Mouse (Mus musculus) frontal cortex, postnatal 10 days (tissue): ENCODE results near the gene Asf1b.
A peak's percentile ranks its signal among the peaks of the same experiment; 100 is the strongest.
"Not testable (repeated sequence)": the region's sequence is repeated elsewhere in the genome, so short reads cannot be mapped to it uniquely, and the experiment has no call there.

Experiments used
- DNase-seq, 2 experiments: peaks; one replicate each; pipeline ENCODE4 v3.0.0; 2022; ENCODE audit warnings: low spot score in 2 of 2, mixed read lengths in 1 of 2

Asf1b gene

DNA sequence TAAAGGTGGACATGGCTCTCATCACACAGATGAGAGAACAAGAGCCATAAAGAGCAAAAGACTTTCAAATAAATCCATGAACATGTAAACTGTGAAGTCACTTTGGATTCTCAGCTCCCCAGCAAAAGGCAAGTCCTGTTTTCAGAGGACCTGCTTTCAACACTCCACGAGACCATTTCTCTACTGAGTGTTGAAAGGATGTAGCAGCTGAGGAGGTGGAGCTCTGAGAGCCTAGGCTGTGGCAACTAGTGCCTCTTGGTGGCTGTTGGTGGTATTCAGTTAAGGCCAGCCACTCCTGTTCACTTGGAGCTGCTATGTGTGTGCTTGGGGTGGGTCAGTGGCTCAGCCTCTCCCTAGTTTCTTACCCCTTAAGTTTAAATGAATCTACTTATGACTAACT is 1.5 kb downstream of the Asf1b start:
- DNase-seq: no peak

DNA sequence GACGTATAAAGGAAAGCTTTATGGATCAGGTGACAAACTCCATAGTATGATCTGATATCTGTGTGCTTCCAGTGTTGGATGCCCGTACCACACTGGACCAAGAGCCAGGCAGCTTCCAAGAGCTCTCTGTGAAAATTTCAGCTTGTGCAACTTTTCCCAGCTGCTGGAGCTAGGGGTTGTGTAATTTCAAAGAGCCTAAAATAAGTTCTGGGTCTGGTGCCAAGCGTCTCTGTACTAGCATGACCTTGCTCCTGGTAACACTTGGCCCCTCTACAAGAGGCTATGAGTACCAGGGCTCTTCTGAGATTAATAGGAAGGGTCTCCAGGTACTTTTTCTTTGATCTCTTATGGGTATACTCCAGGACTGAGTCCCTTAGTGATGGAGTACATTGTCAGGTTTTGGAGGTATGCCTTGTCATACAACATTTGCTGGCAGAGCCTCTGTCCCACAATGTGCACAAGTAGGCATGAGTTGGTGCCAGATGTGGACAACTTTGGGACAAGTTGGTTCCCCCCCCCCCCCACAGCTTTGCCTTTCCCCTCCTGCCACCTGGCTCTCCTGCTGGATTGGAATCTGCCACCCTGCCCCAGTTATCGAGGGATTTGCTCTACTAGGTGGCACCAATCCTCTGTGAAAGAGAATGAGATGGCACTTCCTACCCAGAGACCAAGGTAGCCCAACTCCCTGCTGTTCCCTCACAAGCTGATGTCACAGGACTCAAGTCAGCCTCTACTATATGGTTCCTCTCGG is 8.9 kb downstream of the Asf1b start:
- DNase-seq: no peak

DNA sequence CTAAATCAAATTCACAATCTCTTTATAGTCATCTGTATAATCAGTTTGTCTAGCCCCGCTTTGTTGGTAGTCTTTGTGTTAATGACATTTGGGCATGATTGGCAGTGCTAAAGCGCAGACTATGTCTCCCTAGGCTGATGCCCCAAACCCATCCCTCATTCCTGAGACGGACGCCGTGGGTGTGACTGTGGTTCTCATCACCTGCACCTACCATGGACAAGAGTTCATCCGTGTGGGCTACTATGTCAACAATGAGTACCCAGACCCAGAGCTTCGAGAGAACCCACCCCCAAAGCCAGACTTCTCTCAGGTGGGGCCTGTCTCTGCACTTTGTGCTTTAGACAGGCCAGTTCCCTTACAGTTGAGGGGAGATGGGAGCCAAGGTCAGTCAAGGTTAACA is 12.4 kb downstream of the Asf1b start:
- DNase-seq: no peak

DNA sequence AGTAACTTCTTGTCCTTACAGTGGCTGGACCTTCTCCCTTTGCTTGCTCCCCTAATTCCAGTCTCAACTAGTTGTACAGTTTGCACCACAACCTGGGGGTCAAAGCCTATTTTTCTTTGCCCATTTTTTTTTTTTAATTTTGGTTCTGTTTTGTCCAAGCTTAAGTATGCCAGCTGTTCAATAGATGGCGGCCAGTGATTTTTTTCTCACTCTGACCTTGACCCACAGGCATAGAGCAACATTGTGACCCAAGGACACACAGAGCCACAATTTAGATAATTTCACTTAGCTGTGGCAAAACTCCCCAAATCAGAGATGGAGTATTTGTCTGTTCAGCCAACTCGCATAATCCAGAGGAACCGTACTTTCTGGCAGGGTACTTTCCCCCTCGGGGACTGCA is 15.8 kb downstream of the Asf1b start:
- no peak for DNase-seq

DNA sequence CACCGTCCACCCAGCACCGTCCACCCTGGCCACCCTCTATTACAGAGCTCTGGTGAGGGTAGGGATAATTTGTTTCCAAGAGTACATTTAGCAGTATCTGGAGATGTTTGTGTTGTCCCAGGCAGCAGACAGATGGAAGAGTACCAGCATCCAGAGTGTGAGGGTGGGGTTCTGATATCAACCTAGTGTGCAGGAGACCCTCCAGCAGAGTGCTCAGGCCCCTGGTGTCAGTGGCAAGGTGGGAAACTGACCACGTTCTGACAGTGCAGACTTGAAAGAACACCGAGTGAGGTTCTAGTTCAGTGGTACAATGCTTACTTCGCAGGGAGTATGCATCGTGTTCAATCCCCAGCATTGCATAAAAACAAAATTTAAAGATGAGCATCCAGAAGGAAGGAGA is 16.4 kb downstream of the Asf1b start:
- DNase-seq: no peak

DNA sequence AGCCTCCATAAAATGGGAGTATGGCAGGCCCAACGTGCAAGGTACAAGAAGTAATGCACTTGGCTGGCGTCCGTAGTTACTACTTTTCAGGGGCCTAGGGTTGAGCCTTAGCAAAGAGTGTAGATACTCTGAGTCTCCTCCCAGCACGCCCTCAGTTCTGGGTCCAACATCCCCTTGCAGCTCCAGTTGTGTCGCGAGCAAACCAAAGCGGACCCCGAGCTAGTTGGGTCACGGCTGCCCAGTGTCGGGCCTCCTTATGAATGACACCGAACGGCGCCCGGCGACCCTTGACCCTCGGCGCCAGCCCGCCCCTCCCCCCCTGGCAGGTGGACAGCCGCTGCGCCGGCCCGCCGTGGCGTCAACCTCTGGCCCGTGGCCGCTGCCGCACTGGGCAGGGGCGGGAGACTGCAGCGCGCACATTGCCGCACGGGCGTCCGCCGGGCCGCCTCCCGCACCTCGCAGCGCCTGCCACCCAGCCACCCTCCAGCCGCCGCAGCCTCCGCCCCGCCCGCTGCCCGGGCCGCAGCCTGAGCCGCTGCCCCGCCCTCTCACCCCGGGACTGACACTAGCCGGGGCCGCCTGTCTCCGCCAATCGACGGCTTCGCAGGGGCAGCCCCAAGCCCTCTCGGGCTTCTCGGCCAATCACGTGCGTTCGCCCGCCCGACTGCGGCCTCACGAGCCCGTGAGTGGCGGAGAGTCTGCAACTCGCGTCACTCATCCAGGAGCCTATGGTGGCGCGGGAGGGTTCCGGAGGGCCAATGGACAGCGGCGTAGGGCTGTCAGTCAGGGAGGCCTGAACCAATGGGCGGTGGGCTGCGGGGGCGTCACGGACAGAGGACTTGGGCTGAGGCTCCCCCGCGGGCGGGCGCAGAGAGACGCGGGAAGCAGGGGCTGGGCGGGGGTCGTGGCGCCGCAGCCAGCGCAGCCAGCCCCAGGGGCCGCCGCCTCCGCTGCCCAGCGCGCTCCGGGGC is 17.1 kb downstream of the Asf1b start, which contains the start of gene Prkaca:
Gene Prkaca, plus strand, starts transcription at position 844 of the 971 bp plus-strand sequence.
- peak; percentile 99 for DNase-seq

DNA sequence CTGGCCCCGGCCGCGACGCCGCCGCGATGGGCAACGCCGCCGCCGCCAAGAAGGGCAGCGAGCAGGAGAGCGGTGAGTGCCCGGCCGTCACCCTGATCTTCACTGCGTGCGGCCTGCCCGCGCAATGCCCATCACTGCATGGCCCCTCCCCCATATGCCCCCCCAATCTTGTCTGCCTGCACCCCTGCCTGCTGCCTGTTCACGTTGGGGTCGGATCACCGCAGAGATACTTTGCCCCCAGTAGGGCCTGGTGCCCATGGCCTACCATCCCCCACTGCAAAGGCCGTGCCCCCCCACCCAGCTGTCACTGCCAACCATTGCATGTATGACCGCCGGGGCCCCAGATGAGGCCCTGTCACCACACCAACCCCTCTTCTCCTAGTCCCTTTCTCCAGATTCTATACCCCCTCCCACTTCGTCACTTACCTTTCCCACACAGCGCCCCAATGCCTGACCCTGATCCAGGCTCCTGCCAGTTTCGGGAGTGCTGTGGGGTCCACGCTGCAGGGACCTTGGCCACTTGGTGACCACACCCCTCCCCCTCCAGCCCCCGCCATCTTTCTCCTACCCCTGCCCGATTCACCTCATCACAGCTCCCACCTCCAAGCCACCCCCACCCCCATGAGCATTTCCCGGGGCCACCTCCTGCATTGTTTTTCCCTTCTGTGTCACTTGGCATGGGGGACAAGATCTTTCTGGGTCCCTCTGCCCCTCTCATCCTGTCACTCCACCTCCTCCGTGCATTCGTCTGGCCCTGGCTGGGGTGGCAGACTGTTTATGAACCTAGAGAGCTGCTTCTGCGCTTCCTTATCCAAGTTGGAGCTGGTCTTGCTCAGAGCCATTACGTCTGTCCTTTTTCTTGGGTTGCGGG is 18.1 kb downstream of the Asf1b start:
- no peak for DNase-seq

DNA sequence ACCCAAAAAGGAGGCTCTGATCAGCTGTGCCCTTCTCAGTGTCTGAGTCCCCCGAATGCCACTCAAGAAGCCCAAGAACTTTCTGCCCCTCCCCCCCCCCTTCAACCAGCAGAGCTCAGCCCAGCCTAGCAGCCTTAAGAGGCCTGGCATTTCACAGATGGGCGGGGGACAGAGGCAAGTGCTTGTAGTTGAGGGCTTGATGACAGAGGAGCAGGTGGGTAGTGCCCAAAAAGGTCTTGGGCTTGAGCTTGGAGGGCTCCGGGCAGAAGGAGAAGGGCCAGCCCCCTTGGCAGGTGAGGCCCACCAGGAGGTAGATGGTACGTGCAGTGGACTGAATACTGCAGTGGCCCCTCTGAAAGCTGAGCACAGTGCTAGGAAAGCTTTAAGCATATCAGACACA is 19.2 kb downstream of the Asf1b start:
- no peak for DNase-seq

DNA sequence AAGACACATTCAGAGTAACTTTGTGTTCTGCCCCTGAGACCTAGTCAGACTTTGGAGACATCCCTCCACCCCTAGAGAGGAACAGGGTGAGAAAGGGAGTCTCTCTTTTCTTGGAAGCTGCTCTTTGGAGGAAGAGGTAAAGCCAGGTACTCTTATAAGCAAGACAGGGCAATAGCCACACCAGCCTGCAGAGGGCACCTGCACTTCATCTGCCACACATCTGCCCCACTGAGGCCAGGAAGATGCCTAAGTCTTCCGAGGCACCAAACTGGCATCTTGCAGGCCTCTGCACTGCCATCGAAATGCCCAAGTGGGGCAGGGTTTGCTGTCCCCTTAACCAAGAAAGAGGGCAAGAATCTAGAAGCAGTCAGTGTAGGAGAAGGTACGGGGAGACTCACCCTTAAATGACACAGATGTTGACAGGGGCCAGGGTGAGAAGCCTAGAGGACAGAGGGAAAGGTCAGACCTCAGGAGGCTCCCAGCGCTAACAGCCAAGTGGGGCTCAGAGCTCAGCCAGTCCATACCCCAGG is 20.9 kb downstream of the Asf1b start:
- no peak for DNase-seq

DNA sequence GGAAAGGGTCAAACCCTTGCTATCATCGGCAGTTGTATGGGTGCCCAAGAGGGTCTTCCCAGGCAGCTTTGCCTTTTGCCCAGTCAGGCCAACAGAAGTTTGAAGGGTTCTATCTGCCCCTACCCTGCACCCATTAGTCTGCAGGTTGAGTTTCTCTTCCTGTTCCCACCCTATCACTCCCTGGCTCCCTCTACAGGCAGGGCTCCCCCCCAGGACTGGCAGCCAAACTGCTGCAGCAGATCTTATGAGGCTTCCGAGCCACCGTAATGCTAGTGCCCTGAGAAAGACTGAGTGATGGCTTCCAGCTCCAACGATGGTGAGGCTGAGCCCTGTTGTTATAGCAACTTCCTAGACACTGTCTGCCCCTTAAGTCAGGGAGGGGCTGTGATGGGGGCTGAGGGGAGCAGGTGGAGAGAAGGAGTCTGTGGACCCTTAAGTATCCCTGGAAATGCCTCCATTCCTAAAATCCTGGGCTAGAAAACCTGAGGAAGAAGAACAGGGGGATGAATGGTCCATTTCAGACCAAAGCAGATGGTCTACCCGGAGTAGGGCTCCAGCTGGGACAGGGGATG is 21.6 kb downstream of the Asf1b start:
- DNase-seq: no peak

DNA sequence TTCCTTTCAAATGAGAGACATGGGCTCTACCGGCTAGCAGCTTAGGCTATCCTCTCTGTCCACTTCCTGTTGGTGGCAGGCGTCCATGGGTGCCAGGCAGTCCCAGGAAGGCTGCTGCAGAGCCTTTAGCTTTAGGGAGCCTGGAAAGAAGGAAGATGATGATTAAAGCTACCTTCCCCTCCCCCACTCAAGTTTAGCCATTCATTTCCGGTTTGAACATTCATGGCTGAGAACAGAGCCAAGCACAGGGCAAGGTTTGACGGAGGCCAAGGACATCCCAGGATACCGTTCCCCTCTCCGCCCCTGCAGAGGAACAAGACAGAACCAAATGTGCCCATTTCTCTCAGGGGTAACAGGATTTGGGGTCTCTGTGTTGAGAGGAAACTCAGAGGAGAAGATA is 22.3 kb downstream of the Asf1b start:
- DNase-seq: no peak

DNA sequence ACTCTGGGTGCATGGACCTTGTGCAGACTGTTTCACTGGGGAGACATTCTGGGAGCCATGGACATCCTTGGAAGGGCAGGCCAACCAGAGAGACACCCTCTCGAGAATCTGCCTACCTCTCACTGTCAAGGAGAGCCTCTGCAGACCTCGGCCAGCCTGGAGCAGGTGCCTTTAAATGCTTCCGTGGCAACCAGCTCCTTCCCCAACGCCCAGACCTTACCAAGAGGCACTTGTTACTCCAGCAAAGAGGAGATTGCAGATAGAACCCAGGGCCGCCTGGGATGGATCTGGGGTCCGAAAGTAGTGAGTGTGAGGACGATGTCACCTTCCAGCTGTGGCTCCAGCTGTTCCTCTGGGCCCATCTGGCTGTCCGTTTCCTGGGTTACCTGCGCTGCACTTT is 22.9 kb downstream of the Asf1b start:
- DNase-seq: no peak

DNA sequence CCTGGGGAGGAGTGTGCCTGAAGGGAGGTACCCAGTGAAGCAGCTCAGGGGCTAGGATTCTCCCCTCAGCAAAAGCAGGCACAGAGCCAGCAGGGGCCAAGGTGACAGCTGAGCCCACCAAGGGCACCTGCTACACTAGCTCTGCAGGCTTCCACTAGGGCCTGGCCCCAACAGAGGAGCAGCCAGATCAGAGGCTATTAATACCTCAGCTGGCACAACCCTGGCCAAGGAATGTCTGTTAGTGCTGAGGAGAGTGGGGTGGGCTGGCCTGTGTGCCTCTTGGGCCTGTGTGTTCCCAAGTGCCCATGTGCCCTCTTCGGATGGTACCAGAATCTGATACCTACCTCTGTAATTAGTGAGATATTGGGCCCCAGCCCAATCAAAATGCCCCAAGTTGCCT is 24.9 kb downstream of the Asf1b start:
- no peak for DNase-seq

DNA sequence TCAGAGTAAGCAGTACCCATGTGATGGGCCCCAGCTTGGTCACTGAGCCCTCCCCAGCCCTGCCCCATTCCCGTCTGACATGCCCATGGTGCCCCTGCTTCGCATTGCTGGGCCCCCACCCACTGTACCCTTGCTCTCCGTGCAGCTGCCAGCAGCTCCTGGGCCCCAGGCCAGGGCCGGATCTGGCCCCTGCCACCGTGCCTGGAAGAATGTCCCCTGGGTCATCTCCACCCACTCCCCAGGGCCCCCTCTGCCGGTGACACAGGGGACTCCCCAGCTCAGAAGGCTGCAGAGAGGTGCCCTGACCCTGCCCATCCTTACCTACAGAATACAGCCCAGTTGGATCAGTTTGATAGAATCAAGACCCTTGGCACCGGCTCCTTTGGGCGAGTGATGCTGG is 25.5 kb downstream of the Asf1b start:
- DNase-seq: no peak

DNA sequence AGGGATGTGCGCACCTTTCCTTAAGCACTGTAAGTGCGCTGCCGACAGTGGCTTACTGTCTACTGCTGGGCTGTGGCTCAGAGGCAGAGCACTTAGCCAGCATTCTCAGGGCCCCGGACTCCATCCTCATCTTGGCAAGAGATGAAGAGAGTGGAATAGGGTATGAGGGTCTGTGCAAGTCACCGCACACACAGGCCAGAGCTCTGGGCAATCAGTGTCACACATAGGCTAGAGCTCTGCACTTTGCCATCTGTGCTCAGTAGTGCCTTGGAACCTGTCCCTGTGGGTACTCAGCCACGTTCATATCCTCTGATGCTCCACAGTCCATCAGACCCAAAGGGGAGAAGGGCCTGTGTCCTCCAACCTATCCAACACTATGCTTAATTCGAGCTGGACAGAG is 26.2 kb downstream of the Asf1b start:
- no peak for DNase-seq

DNA sequence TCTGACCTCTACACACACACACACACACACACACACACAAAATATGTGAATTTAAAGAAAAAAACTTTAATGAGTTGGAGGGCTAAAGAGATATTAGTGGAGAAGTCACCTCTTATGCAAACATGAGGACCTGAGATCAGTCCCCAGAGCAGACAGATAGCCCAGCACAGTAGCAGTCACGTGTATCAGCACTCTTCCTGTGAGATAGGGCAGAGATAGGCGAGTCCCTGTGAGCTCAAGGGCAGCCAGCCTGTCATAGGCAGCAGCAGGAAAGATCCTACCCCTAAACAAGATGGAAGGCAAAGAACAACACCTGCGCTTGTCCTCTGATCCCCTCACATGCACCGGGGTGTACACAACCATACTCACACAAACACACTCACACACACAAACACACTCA is 27.1 kb downstream of the Asf1b start:
- DNase-seq: no peak

DNA sequence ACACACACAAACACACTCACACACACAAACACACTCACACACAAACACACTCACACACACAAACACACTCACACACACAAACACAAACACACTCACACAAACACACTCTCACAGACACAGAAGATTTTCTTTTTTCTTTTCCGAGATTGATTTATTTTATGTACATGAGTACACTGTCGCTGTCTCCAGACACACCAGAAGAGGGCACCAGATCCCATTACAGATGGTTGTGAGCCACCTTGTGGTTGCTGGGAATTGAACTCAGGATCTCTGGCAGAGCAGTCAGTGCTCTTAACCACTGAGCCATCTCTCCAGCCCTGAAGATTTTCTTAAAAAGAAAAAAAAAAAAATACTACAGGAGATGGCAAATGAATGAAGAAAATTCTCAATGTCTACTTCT is 27.9 kb downstream of the Asf1b start:
- not testable (repeated sequence) for DNase-seq

DNA sequence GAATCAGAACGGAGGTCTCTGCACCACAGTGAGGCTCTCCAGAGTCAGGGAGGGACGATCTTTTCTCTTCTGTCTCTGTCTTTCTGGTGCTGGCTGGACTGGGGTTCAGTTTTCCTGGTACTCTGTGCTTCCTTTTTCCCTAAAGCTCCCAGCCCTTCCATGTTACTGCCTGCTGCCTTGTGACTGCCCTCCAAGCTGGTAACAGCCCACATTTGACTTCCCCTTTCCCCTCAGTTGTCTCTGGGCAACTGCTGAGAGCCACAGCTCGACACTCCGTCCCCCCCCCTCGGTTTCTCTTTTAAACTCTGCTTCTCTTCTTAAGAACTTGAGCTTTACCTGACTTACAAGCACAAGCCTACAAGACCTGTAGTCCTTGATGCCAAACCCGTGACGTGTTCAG is 33.9 kb downstream of the Asf1b start:
- no peak for DNase-seq

DNA sequence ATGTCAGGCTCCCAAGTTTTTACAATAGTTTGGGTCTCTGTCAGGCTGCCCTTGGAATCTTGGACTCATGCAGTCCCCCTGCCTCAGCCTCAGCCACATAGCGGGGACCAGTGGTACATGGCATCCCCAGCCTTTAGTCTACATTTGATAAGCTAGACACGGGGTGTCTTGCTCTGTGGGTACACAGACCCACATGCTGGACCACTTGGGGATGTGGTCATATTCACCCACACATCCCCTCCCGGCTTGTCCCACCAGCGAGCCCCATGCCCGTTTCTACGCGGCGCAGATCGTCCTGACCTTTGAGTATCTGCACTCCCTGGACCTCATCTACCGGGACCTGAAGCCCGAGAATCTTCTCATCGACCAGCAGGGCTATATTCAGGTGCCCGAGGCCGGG is 34.9 kb downstream of the Asf1b start:
- no peak for DNase-seq

DNA sequence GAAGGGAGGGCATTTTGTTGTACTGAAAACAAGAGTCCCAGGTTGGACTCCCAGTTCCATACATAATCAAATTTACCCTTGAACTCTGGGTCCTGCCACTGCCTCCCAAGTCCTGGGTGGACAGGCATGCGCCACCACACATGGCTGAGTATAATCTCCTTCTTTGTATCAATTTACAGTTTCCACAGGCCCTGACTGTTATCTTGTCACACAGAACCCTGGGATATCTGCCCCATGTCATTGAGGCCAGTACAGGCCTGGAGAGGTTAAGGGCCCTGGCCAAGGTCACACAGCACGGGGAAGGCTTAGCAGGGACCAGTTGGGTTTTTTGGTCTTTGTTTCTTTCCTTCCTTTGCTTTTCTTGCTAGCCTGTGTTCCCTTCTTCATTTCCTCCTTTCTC is 37.2 kb downstream of the Asf1b start:
- no peak for DNase-seq

DNA sequence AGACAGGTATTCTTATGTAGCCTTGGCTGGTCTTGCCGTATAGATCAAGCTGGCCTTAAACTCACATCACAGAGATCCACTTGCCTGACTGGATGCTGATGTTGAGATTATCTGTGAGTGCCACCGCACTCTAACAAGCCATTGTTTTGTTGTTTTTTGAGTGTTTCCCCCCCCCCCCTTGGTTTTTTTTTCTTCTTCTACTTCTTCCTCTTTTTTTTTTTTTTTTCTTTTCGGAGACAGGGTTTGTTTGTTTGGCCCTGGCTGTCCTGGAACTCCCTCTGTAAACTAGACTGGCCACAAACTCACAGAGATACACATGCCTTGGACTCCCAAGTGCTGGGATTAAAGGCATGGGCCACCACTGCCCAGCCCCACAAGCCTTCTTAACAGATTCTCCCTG is 38.7 kb downstream of the Asf1b start:
- DNase-seq: no peak
